Mouse (Mus musculus): Measurements from ENCODE around the gene Zdhhc21.

Gene Zdhhc21

DNA sequence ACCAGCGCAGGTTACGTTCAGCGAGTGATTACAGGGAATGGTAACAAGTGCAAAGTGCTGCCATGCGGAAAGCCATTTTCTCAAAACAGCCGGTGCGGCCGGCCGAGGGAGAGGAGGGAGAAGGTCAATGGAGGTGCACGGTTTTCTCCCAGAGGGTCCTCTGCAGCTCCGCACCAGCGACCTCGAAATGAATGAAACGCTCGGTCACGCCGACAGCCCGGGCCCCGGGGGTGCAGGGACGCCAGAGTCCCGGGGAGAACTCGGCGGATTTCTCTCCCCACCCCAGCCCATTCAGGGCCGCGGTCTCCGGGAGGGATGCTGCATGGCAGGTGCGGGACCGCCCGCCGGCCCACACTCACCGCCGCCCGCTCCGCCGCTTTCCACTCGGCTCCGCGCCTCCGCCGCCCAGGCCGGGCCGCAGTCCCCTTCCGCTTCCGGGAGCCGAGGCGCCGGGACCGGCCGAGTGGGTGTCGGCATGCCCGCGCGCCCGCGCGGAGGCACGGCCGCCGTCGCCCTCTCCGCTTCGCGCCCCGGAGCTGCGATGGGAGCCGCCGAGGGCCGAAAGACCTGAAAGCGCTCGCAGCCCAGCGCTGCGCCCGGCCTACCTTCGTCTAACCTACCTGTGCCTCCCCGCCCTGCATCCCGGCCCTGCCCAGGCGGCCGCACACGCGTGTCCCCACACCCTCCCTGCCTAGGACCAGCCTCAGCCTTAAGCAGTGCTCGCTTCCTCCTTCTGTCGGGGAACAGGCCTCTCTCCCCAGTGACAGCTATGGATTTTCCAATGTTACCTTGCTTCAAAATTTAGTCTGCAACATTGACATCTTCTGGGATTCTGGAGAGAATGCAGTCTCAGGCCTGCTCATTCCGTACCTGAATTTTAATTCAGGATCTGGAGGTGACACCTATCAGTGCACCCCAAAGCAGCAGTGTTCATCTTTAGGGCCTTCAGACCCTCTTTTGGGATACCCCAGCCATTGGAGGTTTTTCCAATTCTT, at the start of gene Zdhhc21:
Gene Zdhhc21, minus strand, starts transcription at position 828 of the 995 bp plus-strand sequence.
- in situ Hi-C loops (cut with MboI, MseI), result no loop called here

DNA sequence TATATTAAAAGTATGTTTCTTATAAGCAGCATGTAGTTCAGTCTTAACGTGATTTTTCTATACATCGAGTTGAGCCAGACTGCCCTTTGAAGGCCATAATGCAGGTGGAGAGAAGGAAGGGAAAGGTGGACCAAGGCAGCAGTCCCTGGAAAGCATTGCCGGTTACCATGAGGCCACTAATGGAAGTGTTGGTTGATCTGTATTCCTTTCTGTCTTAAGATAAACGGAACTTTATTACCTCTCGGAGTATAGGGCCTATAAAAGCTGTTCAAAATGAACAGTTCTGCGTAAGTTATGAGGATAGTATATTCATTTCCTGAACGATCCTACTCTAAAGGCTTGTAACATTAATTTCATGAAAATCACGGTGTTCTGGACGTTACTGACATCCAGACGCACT, 35.5 kb upstream of the Zdhhc21 start:
- in situ Hi-C loops (cut with MboI, MseI), result no loop called here

DNA sequence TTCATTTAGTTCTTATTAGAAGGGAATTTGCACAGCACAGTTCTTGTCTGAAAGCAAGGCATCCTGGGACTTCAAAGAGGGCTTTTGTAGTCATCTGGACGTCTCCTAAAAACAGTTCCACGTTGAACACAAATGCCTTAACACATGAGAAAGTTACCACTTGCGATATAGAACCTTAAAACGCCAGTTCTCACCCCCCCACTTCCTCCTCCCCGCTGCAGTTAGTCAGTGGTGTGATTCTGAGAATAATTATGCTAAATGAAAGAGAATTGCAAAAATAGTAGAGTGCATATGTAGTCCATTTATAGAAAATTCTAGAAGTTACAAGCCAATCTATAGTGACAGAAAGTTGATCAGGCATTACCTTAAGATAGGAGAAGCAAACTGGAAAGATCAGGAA, 32.5 kb upstream of the Zdhhc21 start:
- in situ Hi-C loops (cut with MboI, MseI), result no loop called here

DNA sequence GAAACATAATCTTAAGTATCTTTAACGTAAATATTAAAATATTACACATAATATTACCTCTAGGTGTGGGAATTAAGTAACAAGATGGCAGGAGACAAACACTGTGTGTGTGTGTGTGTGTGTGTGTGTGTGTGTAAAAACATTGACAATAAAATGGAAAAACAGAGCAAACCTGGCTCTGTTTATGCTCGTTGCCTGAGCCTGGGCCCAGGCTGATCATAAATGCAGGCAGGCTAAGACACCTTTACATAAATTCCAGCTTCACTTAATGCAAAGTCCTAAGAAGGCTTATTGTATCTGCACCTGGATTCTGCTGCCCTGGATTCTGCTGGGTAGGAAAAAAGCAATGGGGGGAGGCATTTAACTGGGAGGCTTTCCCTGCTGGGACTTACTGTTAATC, 31.8 kb upstream of the Zdhhc21 start:
- in situ Hi-C loops (cut with MboI, MseI), result no loop called here

DNA sequence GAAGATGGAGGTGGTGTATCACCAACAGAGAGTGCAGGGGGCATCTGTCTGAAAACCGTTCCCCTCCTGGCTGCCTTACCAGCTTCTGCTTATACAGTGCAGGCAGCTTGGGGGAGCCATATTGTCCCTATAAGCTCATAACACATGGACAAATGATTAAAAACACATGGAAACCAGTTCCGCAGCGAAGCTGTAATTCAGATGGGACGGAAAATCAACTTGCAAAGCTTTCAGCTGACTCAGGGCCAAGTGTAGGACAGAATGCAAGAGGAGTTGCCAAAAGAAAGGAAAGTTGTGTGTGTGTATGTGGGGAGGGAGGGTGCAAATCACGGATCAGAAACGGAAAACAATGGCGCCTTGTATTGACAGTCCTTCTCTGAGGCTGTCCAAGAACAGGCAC, 31.3 kb upstream of the Zdhhc21 start:
- in situ Hi-C loops (cut with MboI, MseI), result no loop called here

DNA sequence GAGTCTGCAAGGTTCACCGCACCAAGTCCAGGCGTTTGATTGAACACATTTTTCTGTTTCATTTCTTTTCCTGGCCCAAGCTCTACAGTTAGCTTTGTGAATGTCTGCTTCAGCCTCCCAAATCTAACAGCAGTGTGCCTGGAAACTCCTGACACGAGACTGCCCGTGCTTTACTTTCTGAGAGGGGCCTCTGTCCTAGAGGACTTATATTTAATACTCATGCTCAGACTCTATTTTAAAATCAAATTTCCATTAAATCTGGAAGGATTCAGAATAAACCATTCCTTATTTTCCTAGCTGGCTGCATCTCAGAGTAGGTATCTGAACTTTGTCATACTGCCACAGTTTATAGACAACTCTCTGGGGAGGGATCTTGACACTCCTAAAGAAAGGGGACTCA, 30.8 kb upstream of the Zdhhc21 start:
- in situ Hi-C loops (cut with MboI, MseI), result no loop called here

DNA sequence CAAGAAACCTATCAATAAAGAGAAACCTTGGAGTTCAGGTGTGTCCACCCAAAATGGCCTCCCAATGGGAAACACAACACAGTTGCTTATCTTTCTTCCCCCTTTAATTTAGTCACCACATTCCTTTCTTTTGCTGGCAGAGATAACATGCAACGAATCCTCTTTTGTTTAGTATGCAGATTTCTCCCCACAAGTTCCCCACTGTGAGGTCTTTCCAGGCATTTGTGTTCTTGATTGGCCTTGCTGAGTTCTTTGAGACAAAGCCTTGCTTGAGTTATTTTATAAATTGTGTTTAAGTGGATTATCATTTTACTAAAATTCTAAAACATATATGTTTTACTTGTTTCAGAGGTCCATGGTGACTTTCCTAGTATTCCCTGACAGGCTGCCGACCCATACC, 26.4 kb upstream of the Zdhhc21 start:
- in situ Hi-C loops (cut with MboI, MseI), result no loop called here

DNA sequence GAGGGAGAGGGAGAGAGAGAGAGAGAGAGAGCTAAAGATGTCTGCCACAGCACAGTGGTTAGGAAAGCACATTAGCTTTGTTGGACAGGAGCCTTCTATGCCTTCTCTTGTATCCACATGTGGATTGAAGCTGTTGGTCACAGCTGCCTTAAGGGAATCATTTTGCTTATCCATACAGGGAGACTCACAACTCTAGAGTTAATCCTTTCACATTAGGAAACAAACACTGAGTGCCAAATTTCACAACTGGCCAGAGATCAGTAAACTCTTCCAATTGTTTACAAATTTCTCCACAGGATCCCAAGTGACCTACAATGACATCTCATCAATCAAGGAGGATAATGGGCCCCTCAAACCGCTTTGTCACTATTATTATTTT, 25.8 kb upstream of the Zdhhc21 start:
- in situ Hi-C loops (cut with MboI, MseI), result no loop called here

DNA sequence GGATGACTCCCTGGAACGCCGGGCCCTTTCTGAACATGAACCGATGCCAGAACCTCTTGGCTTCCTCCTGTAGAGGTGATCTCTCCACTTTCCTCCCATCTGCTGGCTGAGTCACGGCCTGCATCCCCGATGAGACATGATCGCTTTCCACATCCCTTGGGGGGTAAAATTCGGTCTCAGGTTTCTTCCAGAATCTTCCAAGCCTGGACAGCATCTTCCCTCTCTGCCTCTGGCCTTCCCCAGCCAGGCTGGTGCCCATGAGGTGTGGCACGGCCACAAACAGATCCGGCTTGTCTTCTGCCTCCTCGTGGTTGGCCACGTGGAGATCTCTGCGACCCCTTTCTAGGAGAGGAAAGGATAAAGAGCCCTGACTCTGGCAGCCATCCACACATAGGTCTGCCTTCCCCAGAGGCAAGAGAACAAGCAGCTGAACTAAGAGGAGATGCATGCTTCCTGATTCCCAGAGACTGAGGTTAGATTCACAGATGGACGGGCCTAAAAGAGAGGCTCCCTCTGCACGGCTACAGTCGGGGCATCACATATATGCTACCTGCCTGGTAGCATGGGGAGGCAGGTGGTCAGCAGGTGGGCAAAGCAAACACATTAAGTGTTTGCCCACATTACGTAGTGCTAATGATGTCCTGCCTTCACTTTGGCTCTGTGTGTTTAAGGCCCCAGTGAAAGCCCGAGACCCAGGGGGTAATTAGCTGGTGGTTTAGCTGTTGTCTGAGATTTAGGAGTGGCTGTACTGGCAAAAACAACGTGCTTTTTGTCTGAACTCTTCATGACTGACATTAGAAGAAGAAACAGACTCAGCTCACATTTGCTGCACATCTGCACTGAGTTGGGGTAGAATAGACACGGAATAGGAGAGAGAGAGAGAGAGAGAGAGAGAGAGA, 25.1 kb upstream of the Zdhhc21 start, which contains the start of gene Cer1:
Gene Cer1, minus strand, starts transcription at position 513 of the 899 bp plus-strand sequence.
- in situ Hi-C loops (cut with MboI, MseI), result loop anchor here in 1 of 2 experiments (5.0 kb wide), 1 partner anchor 62 kb away; no protein-coding TSS in a partner anchor

DNA sequence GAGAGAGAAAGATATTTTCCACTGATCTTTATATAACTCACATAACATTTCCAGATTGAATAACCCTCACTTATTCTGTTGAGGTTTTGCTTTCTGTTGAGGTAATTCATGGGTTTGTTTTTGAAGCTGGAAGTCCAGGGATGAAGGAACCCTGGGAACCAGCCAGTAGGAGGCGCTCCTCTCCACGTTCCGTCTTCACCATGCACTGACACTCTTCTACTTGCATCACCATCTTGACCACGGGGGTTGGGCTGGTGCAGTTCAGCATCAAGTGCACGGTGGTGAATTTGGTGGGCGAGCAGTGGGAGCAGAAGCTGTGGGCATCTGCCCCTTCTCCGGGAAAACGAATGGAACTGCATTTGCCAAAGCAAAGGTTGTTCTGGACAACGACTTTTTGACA, 22.7 kb upstream of the Zdhhc21 start:
- in situ Hi-C loops (cut with MboI, MseI), result loop anchor here in 1 of 2 experiments (5.0 kb wide), 1 partner anchor 65 kb away; no protein-coding TSS in a partner anchor

DNA sequence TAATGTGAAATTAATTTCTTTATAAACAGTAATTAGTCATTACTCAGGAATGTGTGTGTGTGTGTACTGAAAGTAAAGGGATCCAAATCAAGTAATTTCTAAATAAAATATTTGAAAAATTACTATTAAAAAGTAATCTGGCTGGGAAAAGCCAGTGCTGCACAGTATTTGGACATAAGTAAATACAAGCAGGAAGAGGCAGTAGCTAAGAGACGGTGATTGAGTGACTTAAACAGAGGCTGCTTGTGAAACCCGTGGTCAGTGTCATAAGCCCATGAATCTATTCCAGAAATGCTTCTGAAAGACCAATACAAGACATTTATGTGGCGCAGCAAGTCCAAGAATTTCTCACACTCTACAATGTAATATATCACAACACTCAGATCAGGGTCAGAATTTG, 21.6 kb upstream of the Zdhhc21 start:
- in situ Hi-C loops (cut with MboI, MseI), result loop anchor here in 1 of 2 experiments (5.0 kb wide), 1 partner anchor 66 kb away; no protein-coding TSS in a partner anchor

DNA sequence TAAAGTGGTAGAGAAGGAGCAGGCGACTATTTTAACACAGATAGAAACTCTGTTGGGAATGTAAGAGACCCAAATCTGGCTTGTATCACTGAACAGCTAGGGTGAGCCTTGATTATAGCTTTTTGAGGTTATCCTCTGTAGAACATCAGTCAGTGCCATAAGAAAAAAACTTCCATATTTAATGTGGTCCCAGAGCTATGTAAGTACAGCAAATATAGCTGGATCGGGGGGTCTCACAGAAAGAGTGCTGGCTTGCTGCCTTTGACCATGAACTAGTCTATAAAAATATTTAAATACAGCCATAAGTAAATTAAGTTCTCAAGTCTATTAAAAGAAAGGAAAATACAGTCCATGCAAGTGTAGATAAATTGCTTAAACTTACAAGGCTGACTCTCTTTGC, 20.5 kb upstream of the Zdhhc21 start:
- in situ Hi-C loops (cut with MboI, MseI), result loop anchor here in 1 of 2 experiments (5.0 kb wide), 1 partner anchor 67 kb away; no protein-coding TSS in a partner anchor

DNA sequence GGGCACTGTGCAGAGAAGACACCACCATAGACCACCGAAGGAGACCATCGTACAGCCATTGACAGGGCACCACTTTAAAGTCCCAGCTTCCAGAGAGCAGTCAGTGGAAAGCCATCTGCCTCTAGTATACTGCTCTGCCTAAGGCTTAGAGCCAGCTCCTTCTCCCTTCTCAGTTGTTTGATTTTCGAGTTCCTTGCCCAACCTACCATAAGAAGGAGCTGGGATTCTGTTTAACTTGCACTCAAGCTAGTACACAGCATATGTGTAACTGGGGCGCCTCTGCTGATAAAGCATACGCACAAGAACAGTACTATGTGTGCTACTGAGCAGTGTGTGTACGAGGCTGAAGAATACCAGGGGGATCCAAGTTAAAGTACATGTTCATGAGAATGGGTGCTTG, 19.4 kb upstream of the Zdhhc21 start:
- in situ Hi-C loops (cut with MboI, MseI), result no loop called here

DNA sequence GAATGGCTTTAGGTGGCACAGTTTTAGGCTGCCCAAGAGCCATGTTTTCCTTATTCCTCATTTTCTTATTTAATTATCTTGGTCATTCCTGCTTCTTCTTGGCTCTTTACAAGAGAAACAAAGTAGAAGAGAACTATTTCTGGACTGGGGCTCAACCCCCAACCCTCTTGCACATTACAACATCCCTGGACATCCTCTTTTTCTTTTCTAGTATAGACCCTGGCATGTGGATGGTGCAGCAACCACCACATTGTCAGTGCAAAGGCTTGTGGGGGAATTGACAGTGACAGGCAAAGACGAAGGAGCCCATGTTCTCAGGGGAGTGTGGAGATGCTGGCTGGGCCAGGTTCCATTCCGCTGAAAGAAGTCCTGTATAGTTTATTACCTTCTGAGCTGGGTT, 16.9 kb upstream of the Zdhhc21 start:
- in situ Hi-C loops (cut with MboI, MseI), result no loop called here

DNA sequence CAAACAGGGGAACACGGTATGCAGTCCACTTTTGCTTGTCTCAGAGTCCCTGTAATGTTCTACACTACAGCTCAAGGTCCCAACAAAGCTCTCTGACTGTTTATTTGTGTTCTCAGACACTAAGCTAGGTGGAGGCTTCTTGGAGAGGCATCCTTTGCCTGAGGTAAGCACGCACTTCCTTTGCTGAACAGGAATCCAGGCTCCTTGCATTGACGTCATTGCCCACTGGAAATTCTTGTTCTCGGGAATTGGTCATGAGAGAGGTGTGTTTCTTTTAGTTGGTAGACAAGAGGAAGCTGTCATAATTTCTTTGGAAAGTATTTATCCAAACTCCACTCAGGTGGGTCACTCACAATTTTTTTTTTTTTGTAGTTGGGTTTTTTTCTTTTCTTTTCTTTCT, 15.8 kb upstream of the Zdhhc21 start:
- in situ Hi-C loops (cut with MboI, MseI), result no loop called here

DNA sequence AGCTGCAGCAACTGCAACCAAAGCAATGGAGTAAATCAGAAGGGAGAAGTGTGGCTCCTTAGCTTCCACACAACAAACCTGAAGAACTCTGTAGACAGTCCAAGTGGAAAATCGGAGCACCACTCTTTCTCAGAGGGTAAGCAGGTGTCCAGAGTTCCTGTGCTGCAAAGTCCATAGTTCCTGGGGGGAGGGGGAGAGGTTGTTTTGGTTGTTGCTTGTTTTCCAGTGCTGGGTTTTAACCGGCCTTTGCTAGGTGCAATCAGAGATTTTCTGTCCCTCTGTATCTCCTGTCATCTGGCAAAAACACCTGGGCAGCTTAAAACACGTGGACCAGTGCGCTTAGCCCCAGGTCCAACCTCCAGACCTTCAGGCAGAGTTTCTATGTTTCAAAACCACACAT, 15.0 kb upstream of the Zdhhc21 start:
- in situ Hi-C loops (cut with MboI, MseI), result no loop called here

DNA sequence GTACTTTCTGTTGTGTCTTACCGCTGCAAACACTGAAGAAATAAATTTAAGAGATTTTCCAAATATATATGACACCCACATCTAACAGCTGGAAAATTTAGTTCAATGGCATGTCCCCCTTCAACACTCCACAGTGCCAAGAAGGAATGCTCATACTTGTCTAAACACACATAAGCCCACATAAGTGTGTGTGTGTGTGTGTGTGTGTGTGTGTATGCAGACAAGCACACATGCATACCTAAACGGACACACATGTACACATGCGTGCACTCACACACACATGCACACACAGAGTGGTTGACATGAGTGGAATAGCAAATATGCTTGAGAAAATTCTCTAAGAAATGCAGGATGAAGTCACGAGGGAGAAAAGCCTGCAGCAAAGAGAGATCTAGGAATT, 12.8 kb upstream of the Zdhhc21 start:
- in situ Hi-C loops (cut with MboI, MseI), result no loop called here

DNA sequence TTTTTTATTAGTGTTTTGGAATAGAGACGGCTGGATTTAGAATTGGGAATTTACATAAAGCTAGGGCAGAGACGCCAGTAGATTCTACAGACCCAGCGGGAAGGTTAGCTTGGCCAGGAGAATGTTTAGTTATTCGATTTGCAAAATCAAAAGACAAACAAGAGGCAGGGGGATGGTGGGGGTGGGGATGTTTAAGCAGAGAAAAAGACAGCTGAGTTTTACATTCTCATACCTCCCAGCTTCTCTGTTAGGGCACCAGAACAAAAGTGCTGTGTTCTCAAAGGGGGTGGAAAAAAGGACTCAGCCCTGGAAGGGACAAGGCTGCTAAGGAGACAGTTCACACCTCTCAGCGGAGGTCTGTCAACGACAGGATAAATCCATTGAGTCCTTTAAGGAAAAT, 12.4 kb upstream of the Zdhhc21 start:
- in situ Hi-C loops (cut with MboI, MseI), result no loop called here

DNA sequence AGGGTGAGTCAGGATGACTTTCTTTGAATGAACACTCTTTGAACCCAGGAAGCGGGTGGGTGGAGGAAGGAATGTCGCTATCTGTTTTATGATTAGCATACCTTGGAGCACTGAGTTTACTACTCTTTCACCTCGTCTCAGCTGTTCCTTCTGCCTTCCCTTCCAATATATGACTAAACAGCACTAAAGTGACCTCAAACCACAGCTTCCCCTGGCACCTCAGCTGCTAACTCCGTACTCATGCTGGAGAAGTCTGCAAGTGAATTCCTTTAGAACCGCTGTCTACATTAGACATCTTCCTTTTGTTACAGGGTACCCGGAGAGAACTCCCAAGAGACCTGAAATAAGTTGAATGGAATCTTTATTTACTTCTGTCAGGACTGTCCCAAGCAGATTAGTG, 11.2 kb upstream of the Zdhhc21 start:
- in situ Hi-C loops (cut with MboI, MseI), result no loop called here

DNA sequence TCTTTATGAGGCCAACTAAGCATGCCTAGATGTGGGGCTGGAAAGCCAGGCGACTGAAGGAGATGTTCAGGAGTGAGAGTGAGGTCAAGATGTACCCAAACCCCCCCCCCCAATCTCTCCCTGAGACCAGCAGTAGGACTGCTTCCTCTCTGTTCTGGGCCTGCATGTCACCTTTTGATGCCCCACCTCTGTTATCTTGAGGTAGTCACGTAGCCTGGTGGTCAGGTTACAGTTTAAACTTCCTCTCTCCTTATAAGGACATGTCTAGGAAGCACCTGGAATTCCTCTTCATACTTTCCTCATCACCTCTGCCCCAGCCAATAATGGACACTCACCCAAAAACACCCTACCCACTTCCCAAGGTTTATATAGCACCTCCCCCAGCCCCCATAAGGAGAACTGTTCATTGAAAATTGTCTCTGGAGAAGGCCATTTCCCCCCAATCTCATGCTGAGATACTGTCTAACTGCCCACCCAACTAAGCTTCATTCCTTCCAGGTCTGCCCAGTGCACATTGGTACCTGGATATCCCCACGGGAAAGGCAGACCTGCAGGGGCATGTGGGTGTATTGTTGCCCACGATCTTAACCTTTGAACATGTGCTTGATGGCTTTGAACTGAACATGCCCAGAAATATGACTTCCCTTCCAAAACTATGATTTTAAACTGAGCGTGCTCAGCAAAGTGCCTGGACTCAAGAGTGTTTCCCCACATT, 8.1 kb upstream of the Zdhhc21 start:
- in situ Hi-C loops (cut with MboI, MseI), result no loop called here

DNA sequence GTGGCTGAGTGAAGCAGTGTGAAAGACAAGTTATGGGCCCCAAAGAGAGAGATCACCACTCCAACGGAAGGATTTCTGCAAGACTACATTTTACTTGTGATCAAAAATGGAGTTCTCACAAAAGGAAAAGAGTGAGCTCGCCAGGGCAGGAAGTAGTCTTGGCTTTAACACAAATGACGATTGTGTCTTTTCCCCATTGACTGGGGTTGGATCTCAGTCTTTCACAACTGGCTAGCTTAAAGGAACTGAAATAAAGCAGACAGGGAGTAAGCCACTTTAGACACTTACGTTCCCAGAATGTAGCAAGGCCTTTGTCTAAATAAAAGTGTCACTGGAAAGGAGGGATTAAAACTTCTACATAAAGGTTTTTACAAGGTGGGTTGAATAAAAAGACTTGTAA, 7.4 kb upstream of the Zdhhc21 start:
- in situ Hi-C loops (cut with MboI, MseI), result no loop called here
